Mouse (Mus musculus): ENCODE results near the gene Tcf7l2.

DNA sequence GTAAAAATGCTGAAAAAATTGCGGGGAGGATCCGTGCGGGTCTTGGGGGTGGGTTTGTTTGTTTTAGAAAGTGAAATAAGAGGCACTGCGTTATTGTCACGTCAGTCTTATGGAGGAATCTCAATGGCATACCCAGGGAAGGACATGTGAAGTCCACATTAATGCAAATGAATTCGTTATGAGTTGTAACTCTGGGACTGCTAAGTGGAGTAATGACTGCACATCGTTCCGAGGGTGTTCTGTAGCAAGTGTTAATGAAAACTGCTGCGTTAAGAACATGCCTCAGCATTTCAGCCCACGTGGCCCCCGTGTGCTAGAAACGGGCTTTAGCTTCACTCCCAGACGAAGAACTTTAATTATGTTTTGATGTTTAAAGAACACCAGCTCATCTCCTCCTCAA is 8.4 kb downstream of the Tcf7l2 start:
- TF ChIP-seq CTCF (conservative IDR thresholded peaks at IDR 0.05; ENCODE audit: insufficient read depth, insufficient read length, low read depth, low read length), result no peak
- no peak for TF ChIP-seq POLR2A (IDR thresholded peaks at IDR 0.05; ENCODE audit: low read depth, low read length)

Measured in kidney, adult 2 months (tissue).